Mouse (Mus musculus): ENCODE measurements around the gene Gripap1. TPM values are rescaled to one million over a fixed set of nuclear protein-coding genes. Genes with fewer than 3 reads are reported as not detected.
"Not testable (repeated sequence)": the region's sequence is repeated elsewhere in the genome, so short reads cannot be mapped to it uniquely, and the experiment has no call there.

Gripap1 gene
- total RNA-seq, 2 experiments from 2014 or later = 109 to 113 TPM

GRCm38 (mm10) chrX:7782603-7783092 lies 6.9 kb upstream of the Gripap1 start:
- no peak overlapping the region for H3K27ac ChIP-seq
- no peak for TF ChIP-seq CTCF (IDR thresholded peaks at IDR 0.05)
- DNase-seq (ENCODE audit: extremely low spot score in 1 of 2, low spot score in 2 of 2) = no peak
- H3K4me3 ChIP-seq = no peak overlapping the region
- intact Hi-C loops (cut with DNase I) = no loop called here

DNA sequence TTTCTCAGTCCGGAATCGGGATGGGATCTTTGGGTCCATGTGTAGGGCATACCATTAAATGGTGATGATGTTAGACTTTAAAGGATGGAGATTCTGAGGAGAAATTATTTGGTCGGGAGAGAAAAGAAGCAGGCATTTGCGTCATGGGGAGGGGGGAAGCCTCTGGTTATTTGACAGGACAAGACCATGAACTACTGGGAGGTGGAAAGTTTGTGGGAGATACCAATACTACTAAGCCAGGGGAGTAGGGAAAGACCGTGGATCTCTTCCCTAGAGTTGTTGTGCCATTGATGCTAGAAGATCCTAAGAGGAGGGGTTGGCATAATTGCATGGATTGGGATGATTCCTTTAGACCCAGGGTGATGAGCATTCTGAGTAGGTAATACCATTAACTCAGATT lies 744 bp downstream of the Gripap1 start:
- H3K27ac ChIP-seq = peak overlapping the region; percentile 90
- peak overlapping the region; percentile 64 for H3K4me3 ChIP-seq
- intact Hi-C loops (cut with DNase I) = no loop called here
- no peak for DNase-seq (ENCODE audit: extremely low spot score in 1 of 2, low spot score in 2 of 2)
- no peak for TF ChIP-seq CTCF (IDR thresholded peaks at IDR 0.05)

DNA sequence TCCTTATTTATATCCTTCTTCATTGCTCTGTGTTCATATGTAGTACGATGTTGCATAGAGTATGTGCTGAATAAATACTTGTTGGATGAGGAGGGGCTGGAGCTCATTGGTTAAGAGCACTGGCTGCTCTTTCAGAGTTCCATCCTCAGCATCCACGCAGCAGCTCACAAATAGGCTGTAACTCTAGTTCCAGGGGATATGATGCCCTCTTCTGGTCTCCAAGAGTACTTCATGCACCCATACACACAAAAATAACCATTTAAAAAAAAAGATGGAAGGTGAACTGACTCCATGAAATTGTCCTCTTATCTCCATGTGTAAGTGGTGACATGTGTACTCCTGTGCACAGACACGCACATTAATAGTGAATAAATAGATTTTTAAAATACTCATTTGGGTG lies 3.8 kb downstream of the Gripap1 start:
- peak; percentile 43 for TF ChIP-seq CTCF (IDR thresholded peaks at IDR 0.05)
- no peak overlapping the region for H3K4me3 ChIP-seq
- no peak for DNase-seq (ENCODE audit: extremely low spot score in 1 of 2, low spot score in 2 of 2)
- H3K27ac ChIP-seq = no peak overlapping the region
- intact Hi-C loops (cut with DNase I) = no loop called here

- intact Hi-C loops (cut with DNase I) = no loop called here
- TF ChIP-seq CTCF (IDR thresholded peaks at IDR 0.05) = no peak
- H3K4me3 ChIP-seq = no peak overlapping the region
- DNase-seq (ENCODE audit: extremely low spot score in 1 of 2, low spot score in 2 of 2) = no peak
- no peak overlapping the region for H3K27ac ChIP-seq
Observed at GRCm38 (mm10) chrX:7795016-7795415, 5.5 kb downstream of the Gripap1 start.

GRCm38 (mm10) chrX:7797327-7797726 lies 7.8 kb downstream of the Gripap1 start:
- Histone ChIP-seq H3K4me3 (no peak overlapping the region), H3K27ac (no peak overlapping the region)
- intact Hi-C loops (cut with DNase I) = no loop called here
- no peak for TF ChIP-seq CTCF (IDR thresholded peaks at IDR 0.05)
- DNase-seq (ENCODE audit: extremely low spot score in 1 of 2, low spot score in 2 of 2) = no peak

GRCm38 (mm10) chrX:7802157-7802556 lies 12.6 kb downstream of the Gripap1 start:
- intact Hi-C loops (cut with DNase I); H3K27ac ChIP-seq; DNase-seq (ENCODE audit: extremely low spot score in 1 of 2, low spot score in 2 of 2); H3K4me3 ChIP-seq: not testable (repeated sequence)

DNA sequence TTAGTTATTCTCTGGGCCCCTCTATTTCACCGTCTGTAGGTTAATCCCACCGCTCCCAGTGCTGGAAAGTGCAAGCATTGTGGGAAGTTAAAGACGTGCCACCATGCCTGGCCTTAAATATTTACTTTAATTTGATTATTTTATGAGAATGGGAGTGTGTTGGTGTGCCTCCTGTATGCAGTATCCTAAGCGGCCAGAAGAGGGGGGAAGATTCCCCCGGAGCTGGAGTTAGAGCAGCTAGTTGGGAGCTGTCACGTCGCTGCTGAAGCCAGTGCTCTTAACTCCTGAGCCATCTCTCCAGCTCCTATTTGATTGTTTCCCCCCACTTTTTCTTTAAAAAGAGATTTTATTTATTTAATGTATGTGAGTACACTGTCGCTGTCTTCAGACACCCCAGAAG lies 25.5 kb downstream of the Gripap1 start:
- intact Hi-C loops (cut with DNase I); DNase-seq (ENCODE audit: extremely low spot score in 1 of 2, low spot score in 2 of 2): not testable (repeated sequence)

DNA sequence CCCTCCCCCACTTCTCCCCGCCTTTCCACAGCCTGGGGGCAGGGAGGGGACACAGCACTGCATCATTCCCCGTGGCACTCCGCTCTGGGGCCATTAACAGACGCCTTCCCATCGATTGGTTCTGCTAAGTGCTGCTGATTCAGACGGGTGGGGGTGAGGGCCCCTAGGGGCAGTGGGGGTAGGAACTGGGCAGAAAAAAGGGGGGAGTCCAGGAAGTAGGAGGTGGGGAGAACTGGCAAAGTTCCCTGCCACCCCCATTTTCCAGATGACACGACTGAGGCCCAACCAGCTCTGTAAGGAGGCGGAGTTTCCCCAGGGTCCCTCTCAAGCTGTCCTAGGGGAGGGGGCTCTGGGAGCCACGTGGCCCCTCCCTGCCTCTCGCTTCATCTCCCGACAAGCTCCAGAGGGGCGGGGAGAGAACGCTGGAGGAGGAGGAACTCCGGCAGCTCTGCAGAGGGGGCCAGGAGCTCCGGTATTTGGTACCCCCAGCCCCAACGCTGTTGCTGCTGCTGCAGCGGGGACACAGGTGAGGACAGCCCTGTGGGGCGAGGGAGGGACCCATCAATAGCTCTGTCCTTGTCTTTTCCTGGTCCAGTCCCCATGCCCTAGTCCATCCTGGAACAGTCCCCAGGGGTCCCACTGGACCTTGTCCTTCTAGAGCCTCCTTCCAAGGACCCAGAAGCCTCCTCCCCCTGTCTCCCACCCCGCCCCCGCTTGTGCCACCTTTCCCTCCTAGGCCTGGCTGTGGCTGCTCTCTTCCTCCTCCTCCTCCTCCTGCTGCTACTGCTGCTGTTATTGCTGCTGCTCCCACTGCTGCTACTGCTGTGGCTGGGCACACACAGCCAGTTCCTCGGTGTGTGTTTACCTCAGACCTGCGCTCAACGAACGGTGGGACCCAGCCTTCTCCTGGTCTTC lies 32.6 kb downstream of the Gripap1 start, which contains the start of gene Kcnd1:
Kcnd1 (plus strand) TSS at position 425 of the 915 bp plus-strand sequence.
- DNase-seq (ENCODE audit: extremely low spot score in 1 of 2, low spot score in 2 of 2) = peak; percentile 32 to 52
- TF ChIP-seq CTCF (IDR thresholded peaks at IDR 0.05) = no peak
- H3K4me3 ChIP-seq = peak within 1 kb of the TSS; percentile 51
- peak within 1 kb of the TSS; percentile 12 for H3K27ac ChIP-seq
- intact Hi-C loops (cut with DNase I) = no loop called here

More for the DNA sequence above, 25.5 kb downstream of the Gripap1 start:
- not testable (repeated sequence) for H3K4me3 ChIP-seq, H3K27ac ChIP-seq
- peak; percentile 46 for TF ChIP-seq CTCF (IDR thresholded peaks at IDR 0.05)

DNA sequence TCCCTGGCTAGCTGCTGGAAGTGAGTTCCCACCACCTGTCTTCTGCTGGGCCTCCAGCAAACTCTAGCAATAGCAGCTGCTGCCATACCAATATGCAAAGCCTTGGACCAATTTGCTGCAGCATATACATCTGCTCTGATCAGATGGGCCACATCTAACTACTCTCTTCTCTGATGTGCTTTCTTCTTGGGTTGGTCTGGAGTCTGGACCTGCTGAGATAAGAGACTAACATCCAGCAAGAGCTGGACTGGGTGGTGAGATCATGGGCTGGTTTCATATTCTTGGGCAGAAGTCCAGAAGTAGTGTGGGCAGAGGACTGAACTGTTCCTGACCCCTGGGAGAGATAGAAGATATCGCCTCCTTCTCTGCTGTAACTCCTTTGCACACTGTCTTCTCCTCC lies 47.6 kb downstream of the Gripap1 start:
- Histone ChIP-seq H3K4me3 (no peak overlapping the region), H3K27ac (no peak overlapping the region)
- TF ChIP-seq CTCF (IDR thresholded peaks at IDR 0.05) = no peak
- DNase-seq (ENCODE audit: extremely low spot score in 1 of 2, low spot score in 2 of 2) = no peak
- intact Hi-C loops (cut with DNase I) = no loop called here

DNA sequence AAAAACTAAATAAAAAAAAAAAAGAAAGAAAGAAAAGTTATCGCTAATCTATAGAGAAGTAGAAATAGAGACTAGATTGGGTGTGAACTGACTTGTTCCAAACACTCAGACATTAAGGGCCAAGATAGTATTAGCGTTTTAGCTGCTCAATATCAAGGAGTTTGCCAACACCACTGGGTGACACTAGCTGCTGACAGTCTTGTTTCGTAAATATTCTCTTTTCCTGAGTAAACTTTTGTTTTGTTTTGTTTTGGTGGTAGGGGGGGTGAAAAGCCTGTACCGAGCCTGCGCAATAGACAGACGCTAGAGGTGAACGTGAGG lies 51.2 kb downstream of the Gripap1 start:
- peak overlapping the region; percentile 70 for H3K27ac ChIP-seq
- intact Hi-C loops (cut with DNase I) = no loop called here
- no peak for TF ChIP-seq CTCF (IDR thresholded peaks at IDR 0.05)
- peak overlapping the region; percentile 17; the same call in 1 of the 2 replicates for H3K4me3 ChIP-seq
- DNase-seq (ENCODE audit: extremely low spot score in 1 of 2, low spot score in 2 of 2) = no peak

- no peak for TF ChIP-seq CTCF (IDR thresholded peaks at IDR 0.05)
- intact Hi-C loops (cut with DNase I) = no loop called here
- Histone ChIP-seq H3K27ac (peak within 1 kb of the TSS; percentile 94), H3K4me3 (peak within 1 kb of the TSS; percentile 63)
- peak; percentile 89 to 92 for DNase-seq (ENCODE audit: extremely low spot score in 1 of 2, low spot score in 2 of 2)
Observed at GRCm38 (mm10) chrX:7841163-7842162, 51.9 kb downstream of the Gripap1 start, which contains the start of gene Otud5. Gene Otud5, plus strand, starts transcription at chrX:7841364.
